Mouse (Mus musculus) CD4-positive, CD25-positive, alpha-beta regulatory T cell, adult 2 months (primary cell): ENCODE data around the gene Nt5c2.

Experiments used
- DNase-seq: peaks from one replicate; pipeline ENCODE4 v3.0.0-alpha.2; 2012; ENCODE audit warnings: low read depth, low spot score

Gene Nt5c2

DNA sequence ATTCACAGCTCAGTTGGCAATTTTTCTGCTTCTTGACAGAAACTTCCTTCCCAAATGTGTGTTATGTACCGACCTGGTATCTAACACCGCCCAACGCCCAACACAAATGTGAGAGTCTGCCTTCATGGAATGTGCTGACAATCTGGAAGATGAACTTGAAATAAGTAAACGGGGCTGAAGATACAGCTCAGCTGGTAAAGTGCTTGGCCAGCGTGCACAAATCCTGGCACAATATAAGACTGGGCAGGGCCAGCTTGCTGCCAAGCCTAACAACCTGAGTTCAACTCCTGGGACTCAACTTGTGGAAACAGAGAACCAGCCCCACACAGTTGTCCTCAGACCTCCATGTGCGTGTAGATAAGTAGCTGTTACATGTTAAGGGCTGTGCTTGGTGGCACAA is 48.6 kb downstream of the Nt5c2 start:
- DNase-seq, result no peak

GRCm38 (mm10) chr19:46965496-46965895 is 49.5 kb downstream of the Nt5c2 start:
- no peak for DNase-seq

- DNase-seq, result no peak
Measured at GRCm38 (mm10) chr19:46964353-46964752, 50.6 kb downstream of the Nt5c2 start.

DNA sequence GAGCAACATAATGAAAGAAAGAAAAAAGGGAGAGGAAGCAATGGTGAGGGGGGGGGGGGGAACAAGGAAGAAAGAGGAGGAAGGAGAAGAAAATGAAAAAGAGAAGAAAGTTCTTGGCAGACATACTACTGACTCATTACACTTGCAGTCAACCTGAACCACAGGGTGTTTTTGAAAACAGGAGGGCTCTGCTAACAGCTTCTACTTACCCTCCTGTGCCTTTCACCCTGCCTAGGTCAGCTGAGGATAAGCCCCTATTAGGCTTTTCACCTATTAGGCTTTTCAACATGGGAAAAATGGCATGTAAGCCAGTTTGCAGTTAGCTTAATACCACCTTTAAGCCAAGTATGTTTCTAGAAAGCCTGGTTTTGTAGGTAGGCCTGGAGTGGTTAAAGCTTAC is 51.5 kb downstream of the Nt5c2 start:
- no peak for DNase-seq

DNA sequence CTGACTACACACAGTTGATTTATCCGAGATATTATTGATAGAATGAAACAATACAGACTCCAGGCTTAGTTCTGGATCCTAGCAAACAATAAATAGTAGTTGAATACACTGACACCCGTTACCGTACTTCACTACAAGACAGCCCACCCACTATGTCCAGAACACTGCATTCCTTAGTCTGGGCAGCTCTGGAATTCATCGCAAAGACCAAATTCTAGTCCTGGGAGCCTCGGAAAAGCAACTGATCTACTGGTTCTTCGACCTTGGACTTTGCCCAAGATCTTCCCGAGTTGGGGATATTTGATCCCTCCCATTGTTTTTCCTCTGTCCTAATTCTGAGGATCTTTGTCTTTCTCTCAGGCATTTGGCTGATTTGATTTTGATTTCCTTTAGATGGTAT is 52.1 kb downstream of the Nt5c2 start:
- no peak for DNase-seq

- DNase-seq, result peak; percentile 84
Measured at GRCm38 (mm10) chr19:46962171-46962772, 52.7 kb downstream of the Nt5c2 start.

DNA sequence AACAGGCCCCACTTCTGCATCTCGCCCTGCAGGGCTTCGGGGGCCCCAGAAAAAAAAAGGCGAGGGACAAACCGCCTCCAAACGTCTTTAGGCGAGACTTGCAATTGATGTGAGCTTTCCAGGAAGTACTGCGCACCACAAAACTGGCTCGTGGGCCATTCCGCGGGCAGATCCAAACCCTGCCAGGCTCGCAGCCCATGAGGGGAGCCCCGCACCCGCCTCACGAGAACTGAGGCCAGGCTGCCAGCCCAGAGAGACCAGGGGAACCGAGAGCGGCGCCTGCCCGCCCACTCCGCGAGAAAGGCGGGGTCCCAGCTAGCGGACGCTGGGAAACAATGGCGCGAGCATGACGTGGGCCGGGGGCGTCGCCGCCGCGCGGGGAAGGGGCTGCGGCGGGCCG is 53.3 kb downstream of the Nt5c2 start:
- peak; percentile 86 for DNase-seq

DNA sequence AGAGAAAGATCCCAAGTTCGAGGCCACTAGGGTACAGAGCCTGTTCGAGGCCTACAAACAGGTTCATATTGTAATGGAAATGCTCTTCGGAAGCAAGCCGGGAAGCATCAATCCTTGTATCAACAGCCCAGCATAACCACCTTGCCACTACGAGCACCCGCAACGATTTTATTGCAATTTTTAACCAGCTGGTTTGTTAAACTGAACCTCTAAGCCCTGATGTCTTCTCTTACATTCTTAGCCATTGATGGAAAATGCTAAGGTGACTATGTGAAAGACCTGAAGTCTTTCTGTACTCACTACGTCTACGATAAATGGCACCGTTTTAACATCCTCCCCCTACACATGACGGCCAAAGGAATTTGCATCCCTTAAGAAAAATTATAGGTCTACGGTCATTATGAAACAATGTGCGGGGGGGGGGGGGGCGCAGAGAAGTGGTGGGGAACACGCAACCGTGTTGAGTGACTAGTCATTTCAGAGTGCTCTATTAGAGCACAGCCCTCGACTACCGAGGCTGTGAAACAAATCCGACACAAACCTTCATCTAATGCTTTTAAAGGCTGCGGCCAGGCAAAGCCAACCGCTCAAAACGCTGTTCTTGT is 53.8 kb downstream of the Nt5c2 start:
- no peak for DNase-seq

- DNase-seq, result no peak
Measured at GRCm38 (mm10) chr19:46960101-46961046, 54.6 kb downstream of the Nt5c2 start.

DNA sequence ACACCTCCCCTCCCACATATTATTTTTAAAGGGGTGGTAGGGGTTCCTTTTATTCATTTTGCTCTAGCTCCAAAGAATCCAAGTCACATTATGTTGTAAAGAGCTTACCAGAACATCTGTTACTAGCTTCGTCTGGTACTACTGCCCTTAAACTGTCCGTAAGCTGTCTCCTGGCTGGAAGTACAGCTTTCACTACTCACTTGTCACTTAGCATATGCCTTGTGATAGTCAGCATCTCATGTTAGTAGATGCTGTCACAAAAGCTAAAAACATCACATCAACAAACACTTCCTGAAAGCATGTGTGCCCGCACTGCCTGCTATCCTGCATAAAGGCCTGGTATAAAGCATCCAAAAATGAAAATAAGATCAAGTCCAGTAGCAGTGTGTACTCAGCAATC is 55.4 kb downstream of the Nt5c2 start:
- no peak for DNase-seq

GRCm38 (mm10) chr19:46958566-46958965 is 56.4 kb downstream of the Nt5c2 start:
- no peak for DNase-seq

DNA sequence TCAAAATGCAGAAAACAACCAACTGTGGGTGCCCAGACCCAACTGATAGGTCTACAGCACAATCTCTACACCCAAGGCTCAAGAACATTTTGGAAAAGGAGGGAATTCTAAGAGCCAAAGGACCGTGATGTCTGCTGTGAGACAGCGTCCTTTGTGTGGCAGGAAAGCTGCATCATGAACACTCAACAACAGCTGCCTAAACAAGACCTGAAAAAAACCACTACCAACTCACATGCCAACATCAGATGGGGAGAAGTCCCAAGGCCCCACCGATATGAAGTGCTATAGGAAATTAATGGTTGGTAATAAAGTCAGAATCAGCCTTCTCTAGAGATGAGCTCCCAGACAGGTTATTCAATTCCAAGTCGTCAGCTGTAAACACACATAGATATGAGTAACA is 57.0 kb downstream of the Nt5c2 start:
- DNase-seq, result no peak

- no peak for DNase-seq
Measured at GRCm38 (mm10) chr19:46957001-46957400, 58.0 kb downstream of the Nt5c2 start.

DNA sequence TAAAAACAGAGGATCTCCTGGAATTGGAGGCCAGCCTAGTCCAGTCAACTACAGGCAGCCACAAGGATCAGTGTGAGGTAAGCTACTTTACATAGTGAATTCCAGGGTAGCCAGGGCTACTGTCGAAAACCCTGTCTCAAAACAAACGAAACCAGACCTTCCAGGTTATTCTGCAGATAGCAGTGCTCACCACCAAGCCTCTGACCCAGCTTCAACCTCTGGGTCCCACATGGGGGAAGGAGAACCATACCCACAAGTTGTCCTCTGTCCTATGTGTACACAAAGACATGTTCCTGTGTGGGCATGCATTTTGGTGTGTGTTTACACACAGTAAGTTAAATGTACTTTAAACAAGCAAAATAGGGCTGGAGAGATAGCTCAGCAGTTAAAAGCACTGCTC is 58.5 kb downstream of the Nt5c2 start:
- DNase-seq, result no peak

DNA sequence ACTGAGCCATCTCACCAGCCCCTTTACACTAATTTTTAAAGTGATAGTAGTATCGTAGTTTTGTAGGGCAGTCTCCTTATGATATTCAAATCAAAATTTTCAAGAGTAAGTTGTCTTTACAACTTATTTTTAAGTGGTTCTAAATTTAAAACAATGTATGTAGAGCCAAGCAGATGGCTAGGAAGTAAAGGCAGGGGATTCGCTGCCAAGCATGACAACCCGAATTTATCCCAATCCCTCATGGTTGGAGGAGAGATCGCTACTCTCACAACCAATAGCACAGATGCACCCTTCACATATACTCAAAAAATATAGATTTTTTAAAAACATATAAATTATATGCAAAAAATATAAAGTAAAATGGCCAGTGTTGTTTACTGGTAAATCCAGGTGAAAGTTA is 59.3 kb downstream of the Nt5c2 start:
- no peak for DNase-seq

GRCm38 (mm10) chr19:46953536-46953935 is 61.4 kb downstream of the Nt5c2 start:
- no peak for DNase-seq

DNA sequence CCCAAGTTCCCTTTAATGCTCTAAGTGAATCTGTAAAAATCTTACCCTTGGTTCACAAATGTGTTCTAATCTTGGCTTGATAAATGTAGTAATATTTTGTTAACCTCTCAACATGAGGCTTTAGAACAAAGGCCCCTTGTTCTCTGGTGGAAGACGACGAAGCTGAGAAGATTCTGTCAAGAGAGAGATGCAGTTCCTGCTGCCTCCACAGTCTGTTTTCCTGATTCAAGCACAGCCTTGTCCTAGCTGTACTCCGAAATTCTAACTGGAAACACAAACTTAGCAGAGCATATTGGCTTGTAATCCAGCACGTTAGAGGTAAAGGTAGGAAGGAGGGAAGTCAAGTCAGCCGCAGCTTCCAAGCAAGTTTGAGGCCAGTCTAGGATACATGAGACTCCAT is 62.0 kb downstream of the Nt5c2 start:
- DNase-seq, result no peak

DNA sequence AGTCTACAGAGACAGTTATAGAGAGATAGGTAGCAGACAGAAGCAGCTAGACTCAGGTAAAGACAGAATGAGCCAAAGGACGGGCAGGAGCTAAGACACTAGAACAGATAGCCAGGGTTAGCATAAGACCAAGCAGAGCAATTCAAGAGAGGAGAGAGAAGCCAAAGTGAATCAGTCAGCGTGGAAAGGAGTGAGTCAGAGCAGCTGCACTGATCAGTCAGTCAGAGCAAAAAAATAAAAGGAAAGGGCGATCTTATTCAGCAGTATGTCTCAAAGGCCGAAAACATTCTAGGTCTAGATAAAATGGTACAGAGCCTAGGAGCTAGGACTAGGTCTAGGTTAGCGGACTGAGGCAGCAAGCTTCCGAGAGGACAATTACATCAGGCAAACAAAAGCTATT is 70.6 kb downstream of the Nt5c2 start:
- DNase-seq, result no peak

GRCm38 (mm10) chr19:46937173-46937572 is 77.8 kb downstream of the Nt5c2 start:
- no peak for DNase-seq

- no peak for DNase-seq
Measured at GRCm38 (mm10) chr19:46934025-46934424, 80.9 kb downstream of the Nt5c2 start.

DNA sequence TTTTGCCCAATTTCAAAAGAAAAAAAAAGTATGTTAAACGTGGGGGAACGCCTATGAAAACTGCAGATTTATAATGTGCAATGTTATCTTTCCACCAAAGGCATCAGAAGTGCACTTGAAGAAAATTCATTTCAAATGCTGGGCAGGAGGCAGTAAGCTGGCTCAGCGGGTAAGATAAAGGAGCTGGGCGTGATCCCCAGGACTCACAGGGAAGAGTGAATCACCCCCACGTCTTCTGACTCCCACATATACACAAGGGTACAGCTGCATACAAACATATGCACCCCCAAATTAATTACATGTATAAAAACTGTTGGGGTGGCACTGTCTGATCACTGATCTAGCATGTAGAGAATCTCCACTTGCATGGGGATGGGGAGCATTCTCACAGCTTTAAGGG is 82.3 kb downstream of the Nt5c2 start:
- DNase-seq, result no peak

DNA sequence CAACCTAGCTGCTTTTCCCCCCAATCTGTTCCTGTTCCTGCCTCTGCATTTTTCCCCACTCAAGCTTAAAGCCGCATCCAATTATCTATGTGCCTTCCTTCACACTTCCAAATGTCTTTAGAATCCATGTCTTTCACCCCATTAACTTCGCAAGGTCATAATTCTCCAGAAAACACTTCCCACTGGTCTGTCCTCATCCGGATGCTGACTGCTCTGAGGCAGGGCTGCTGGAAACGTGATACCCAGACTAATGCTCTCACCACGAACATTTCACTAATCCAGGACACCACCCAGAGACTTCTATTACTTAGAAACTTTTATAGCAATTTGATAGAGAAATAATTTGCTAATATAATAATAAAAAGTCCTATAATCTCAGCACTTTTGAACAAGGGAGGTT is 84.9 kb downstream of the Nt5c2 start:
- no peak for DNase-seq
